Mouse (Mus musculus): ENCODE data around the gene Sptbn1.
A peak's percentile ranks its signal among the peaks of the same experiment; 100 is the strongest.

Sptbn1 gene

DNA sequence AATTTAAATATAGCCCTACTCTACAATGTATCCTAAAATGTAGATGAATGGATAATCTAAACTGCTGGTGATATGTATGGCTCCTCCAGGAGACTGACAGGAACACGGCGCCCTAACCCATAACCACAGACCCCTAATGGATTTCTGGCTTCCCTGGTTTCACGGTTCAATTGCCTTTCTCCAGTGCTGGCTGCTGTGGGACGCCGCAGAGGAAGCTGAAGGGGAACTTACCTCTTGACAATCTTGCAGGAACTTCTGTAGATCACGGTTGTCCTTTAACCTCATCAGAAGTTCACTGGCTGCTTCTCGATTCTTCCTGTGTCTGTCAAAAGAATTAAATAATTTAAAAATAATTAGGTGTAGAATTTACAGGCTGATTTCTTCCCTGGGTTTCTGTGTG, 138.6 kb downstream of the Sptbn1 start:
- no peak for DNase-seq (ENCODE audit: low read depth)

GRCm38 (mm10) chr11:30126840-30127239, 141.1 kb downstream of the Sptbn1 start:
- DNase-seq (ENCODE audit: low read depth) = peak; percentile 71

DNA sequence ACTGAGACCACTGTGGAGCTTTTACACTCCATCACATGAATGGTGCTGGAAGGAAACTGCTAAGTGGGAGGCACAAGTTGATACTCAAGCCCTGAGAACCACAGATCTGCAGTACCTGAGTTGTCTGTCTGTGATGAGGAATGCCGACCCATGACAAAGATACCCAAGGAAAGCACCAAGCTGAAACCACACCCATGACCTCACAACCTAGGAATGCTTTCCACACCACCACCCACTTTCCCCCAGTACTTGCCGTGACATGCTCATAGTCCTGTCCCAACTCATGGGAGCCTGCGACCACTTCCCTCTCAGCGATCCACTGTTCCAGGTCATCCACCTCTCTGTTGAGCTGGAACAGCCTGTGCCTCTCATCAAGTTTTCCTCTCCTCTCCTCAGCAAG, 149.9 kb downstream of the Sptbn1 start:
- DNase-seq (ENCODE audit: low read depth) = no peak

DNA sequence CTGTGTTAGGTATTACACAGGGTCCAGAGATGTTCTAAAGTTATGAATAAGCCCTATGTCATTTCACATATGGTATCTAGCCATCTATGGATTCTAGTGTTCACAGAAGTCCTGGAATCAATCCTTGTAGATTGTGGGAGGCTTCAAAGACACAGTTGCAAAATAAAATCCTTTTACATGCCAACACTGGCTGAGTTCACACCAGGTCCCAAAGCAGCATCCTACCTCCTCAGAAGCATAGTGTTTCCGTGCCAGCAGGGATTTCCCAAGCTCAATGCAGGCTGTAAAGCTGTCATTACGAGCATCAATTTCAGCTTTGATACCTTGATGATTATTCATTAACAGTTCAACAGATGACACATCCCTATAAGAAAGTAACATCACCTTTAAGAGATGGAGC, 154.3 kb downstream of the Sptbn1 start:
- DNase-seq (ENCODE audit: low read depth) = no peak

- DNase-seq (ENCODE audit: low read depth) = no peak
Observed at GRCm38 (mm10) chr11:30110634-30111033, 157.3 kb downstream of the Sptbn1 start.

DNA sequence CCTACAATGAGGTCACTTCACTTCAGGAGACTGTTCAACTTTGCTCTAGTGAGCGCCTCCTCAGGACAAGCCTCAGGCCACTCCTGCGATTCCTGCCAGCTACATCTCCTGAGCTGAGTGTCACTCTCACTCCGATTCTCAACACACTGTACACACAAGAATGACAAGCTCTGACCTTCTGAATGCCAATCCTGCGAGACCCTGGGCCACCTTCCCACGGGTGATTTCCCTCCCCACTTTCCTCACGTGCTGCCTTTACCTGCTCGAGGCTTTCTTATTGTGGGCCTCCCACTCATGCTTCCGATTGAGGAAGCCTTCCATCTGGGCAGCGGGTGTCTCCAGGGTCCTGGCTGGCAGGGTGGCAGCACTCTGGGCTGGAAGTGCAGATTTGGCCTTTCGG, 163.8 kb downstream of the Sptbn1 start:
- no peak for DNase-seq (ENCODE audit: low read depth)

- DNase-seq (ENCODE audit: low read depth) = no peak
Observed at GRCm38 (mm10) chr11:30102594-30102993, 165.4 kb downstream of the Sptbn1 start.

DNA sequence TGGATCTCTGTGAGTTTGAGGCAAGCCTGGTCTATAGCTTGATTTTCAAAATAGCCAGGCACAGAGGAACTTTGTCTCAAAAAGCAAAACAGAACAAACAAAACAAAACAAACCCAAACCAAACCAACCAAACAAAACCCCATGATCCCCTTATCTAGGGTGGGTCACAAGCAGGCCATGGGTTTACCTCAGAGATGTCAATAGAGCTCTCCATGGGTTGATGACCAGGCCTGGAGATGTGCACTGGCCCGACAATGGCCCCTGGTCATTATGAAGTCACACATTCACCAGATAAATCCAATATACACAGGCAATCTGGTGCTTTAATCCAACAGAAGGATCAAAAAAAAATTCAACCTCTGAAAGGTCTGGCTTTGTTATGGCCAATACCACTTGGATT, 166.2 kb downstream of the Sptbn1 start:
- no peak for DNase-seq (ENCODE audit: low read depth)

DNA sequence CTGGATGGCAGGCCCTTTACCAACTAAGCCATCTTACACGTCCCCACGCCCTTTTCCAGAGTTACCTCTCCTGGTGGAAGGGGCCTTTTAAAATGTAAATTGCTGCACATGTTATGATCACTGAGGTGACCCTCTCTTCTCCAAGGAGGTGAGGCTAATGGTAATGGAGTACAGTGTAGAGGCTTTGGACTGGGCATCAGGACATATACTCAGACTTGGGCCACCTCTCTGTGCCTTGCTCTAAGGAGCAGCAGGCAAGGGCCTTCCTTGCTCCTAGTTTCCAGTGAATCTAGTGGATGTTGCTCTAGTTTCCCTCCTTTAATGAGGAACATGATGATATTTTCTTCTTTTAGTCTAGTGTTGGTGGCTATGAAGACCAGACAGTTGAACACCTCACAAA, 166.8 kb downstream of the Sptbn1 start:
- DNase-seq (ENCODE audit: low read depth) = no peak

DNA sequence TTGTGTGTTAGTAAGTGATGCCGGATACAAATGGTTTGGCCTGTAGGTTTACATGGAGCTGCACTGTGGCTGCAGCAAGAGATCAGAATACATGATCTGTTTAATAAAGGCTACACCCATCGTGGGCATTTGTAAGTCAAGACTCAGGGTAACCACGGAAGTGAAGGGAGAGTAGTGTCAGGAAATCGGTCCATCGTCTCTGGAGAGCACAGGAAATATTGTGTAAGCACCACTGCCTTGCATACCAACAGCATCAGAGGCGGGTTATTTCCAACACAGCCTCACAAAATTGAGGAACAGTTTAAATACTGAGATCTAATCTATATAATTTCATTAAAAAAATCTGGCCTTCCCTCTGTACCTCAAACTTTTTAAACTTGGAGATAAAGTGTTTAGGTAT, 168.1 kb downstream of the Sptbn1 start:
- no peak for DNase-seq (ENCODE audit: low read depth)

- no peak for DNase-seq (ENCODE audit: low read depth)
Observed at GRCm38 (mm10) chr11:30095212-30095773, 172.7 kb downstream of the Sptbn1 start.

DNA sequence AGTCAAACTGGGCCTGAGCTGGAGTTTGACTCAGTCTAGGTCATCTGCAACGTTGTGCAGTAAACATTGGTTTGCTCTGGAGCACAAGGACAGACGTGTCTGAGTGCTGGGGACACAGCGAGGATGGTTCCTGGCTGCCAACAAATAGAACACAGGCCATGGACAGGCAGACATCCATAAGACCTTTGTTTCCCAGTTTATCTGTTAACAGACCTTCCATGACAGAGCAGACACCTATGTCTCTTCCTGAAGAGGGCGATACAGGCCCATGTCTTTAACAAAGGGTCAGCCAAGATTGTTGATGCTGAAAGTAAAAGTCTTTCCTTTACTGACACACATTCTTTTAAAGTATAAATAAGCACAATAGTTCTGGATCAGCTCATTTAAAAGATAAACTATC, 176.1 kb downstream of the Sptbn1 start:
- peak; percentile 60 for DNase-seq (ENCODE audit: low read depth)

- no peak for DNase-seq (ENCODE audit: low read depth)
Observed at GRCm38 (mm10) chr11:30085114-30085513, 182.9 kb downstream of the Sptbn1 start.

GRCm38 (mm10) chr11:30057299-30057698, 210.7 kb downstream of the Sptbn1 start:
- DNase-seq (ENCODE audit: low read depth) = peak; percentile 9
